Mouse (Mus musculus): ENCODE results near the gene S100a11. TPM values are rescaled to one million over a fixed set of nuclear protein-coding genes. Genes with fewer than 3 reads are reported as not detected.

The S100a11 gene
- polyA plus RNA-seq, 1 experiment from 2014 or later = 1,381 TPM

GRCm38 (mm10) chr3:93505960-93506863 is 14.1 kb upstream of the S100a11 start:
- H3K27ac ChIP-seq = peak overlapping the region; percentile 71
- H3K27me3 ChIP-seq = no peaks in the 10 kb centered on the region
- peak overlapping the region; percentile 50 for H3K4me2 ChIP-seq
- no peaks in the 10 kb centered on the region for H3K36me3 ChIP-seq
- no peak overlapping the region for H3K9ac ChIP-seq
- peak; percentile 44 for ATAC-seq (ENCODE audit: insufficient number of reproducible peaks, insufficient read depth, low FRiP score, low TSS enrichment, low read depth)
- H3K9me3 ChIP-seq = no peaks in the 10 kb centered on the region
- H3K4me1 ChIP-seq = 0 out of 2 replicates have a peak, but pooled peaks cover 4% of the 10 kb centered on the region
- peak overlapping the region; percentile 7; the same call in 1 of the 2 replicates for H3K4me3 ChIP-seq
- 29% methylated on average over 30 of the region's 30 CpGs for WGBS

- Histone ChIP-seq H3K27ac (peak overlapping the region; percentile 71), H3K9me3 (no peaks in the 10 kb centered on the region)
These were observed 13.4 kb upstream of the S100a11 start for GRCm38 (mm10) chr3:93506881-93507325.

GRCm38 (mm10) chr3:93509301-93509700 is 11.0 kb upstream of the S100a11 start:
- 59% methylated on average over 1 of the region's 1 CpGs for WGBS
- no peak overlapping the region for H3K9ac ChIP-seq
- H3K36me3 ChIP-seq = no peaks in the 10 kb centered on the region
- H3K4me3 ChIP-seq = no peak overlapping the region
- H3K9me3 ChIP-seq = no peaks in the 10 kb centered on the region
- H3K4me2 ChIP-seq = no peak overlapping the region
- H3K27ac ChIP-seq = no peak overlapping the region
- H3K4me1 ChIP-seq = 0 out of 2 replicates have a peak, but pooled peaks cover 4% of the 10 kb centered on the region
- no peaks in the 10 kb centered on the region for H3K27me3 ChIP-seq
- ATAC-seq (ENCODE audit: insufficient number of reproducible peaks, insufficient read depth, low FRiP score, low TSS enrichment, low read depth) = no peak

More at GRCm38 (mm10) chr3:93506881-93507325, 13.4 kb upstream of the S100a11 start:
- Histone ChIP-seq H3K4me1 (0 out of 2 replicates have a peak, but pooled peaks cover 4% of the 10 kb centered on the region), H3K9ac (no peak overlapping the region), H3K36me3 (no peaks in the 10 kb centered on the region), H3K27me3 (no peaks in the 10 kb centered on the region), H3K4me3 (no peak overlapping the region), H3K4me2 (peak overlapping the region; percentile 50)
- WGBS = 44% methylated on average over 5 of the region's 5 CpGs
- ATAC-seq (ENCODE audit: insufficient number of reproducible peaks, insufficient read depth, low FRiP score, low TSS enrichment, low read depth) = peak; percentile 56; the same call in 1 of the 2 replicates

- WGBS = 83% methylated on average over 1 of the region's 1 CpGs
- no peaks in the 10 kb centered on the region for H3K36me3 ChIP-seq
- no peaks in the 10 kb centered on the region for H3K9me3 ChIP-seq
- H3K27ac ChIP-seq = no peak overlapping the region
- no peak for ATAC-seq (ENCODE audit: insufficient number of reproducible peaks, insufficient read depth, low FRiP score, low TSS enrichment, low read depth)
- H3K9ac ChIP-seq = no peak overlapping the region
- H3K4me2 ChIP-seq = no peak overlapping the region
- H3K27me3 ChIP-seq = no peaks in the 10 kb centered on the region
- 0 out of 2 replicates have a peak, but pooled peaks cover 2% of the 10 kb centered on the region for H3K4me1 ChIP-seq
- H3K4me3 ChIP-seq = no peak overlapping the region
These were observed 9.3 kb upstream of the S100a11 start for GRCm38 (mm10) chr3:93511036-93511435.

GRCm38 (mm10) chr3:93511801-93512200 is 8.5 kb upstream of the S100a11 start:
- Histone ChIP-seq H3K36me3 (no peaks in the 10 kb centered on the region), H3K27me3 (no peaks in the 10 kb centered on the region), H3K9me3 (no peaks in the 10 kb centered on the region), H3K4me3 (no peak overlapping the region), H3K9ac (no peak overlapping the region), H3K4me1 (no peaks in the 10 kb centered on the region), H3K27ac (no peak overlapping the region), H3K4me2 (no peak overlapping the region)
- no peak for ATAC-seq (ENCODE audit: insufficient number of reproducible peaks, insufficient read depth, low FRiP score, low TSS enrichment, low read depth)
- WGBS = 98% methylated on average over 1 of the region's 1 CpGs

- Histone ChIP-seq H3K27me3 (no peaks in the 10 kb centered on the region), H3K4me1 (no peaks in the 10 kb centered on the region), H3K4me2 (no peak overlapping the region), H3K4me3 (no peak overlapping the region), H3K9me3 (no peaks in the 10 kb centered on the region), H3K36me3 (no peaks in the 10 kb centered on the region), H3K9ac (no peak overlapping the region), H3K27ac (no peak overlapping the region)
- ATAC-seq (ENCODE audit: insufficient number of reproducible peaks, insufficient read depth, low FRiP score, low TSS enrichment, low read depth) = no peak
- WGBS = 77% methylated on average over 7 of the region's 7 CpGs
These were observed 7.7 kb upstream of the S100a11 start for GRCm38 (mm10) chr3:93512386-93513101.

GRCm38 (mm10) chr3:93514628-93515027 is 5.7 kb upstream of the S100a11 start:
- no peak overlapping the region for H3K27ac ChIP-seq
- no peaks in the 10 kb centered on the region for H3K27me3 ChIP-seq
- H3K4me3 ChIP-seq = no peak overlapping the region
- no peaks in the 10 kb centered on the region for H3K9me3 ChIP-seq
- 92% methylated on average over 3 of the region's 3 CpGs for WGBS
- no peak overlapping the region for H3K9ac ChIP-seq
- H3K4me2 ChIP-seq = no peak overlapping the region
- no peaks in the 10 kb centered on the region for H3K36me3 ChIP-seq
- H3K4me1 ChIP-seq = no peaks in the 10 kb centered on the region
- ATAC-seq (ENCODE audit: insufficient number of reproducible peaks, insufficient read depth, low FRiP score, low TSS enrichment, low read depth) = no peak

- H3K36me3 ChIP-seq = no peaks in the 10 kb centered on the region
- no peak overlapping the region for H3K4me2 ChIP-seq
- 92% methylated on average over 2 of the region's 2 CpGs for WGBS
- peaks cover 12% of the 10 kb centered on the region for H3K4me1 ChIP-seq
- no peaks in the 10 kb centered on the region for H3K9me3 ChIP-seq
- H3K27me3 ChIP-seq = no peaks in the 10 kb centered on the region
- H3K4me3 ChIP-seq = no peak overlapping the region
- no peak for ATAC-seq (ENCODE audit: insufficient number of reproducible peaks, insufficient read depth, low FRiP score, low TSS enrichment, low read depth)
- H3K27ac ChIP-seq = no peak overlapping the region
- H3K9ac ChIP-seq = no peak overlapping the region
These were observed 2.9 kb upstream of the S100a11 start for GRCm38 (mm10) chr3:93517343-93517742.

GRCm38 (mm10) chr3:93519856-93520329 is 395 bp upstream of the S100a11 start:
- no peaks in the 10 kb centered on the region for H3K9me3 ChIP-seq
- peak overlapping the region; percentile 88 for H3K9ac ChIP-seq
- ATAC-seq (ENCODE audit: insufficient number of reproducible peaks, insufficient read depth, low FRiP score, low TSS enrichment, low read depth) = no peak
- 49% methylated on average over 5 of the region's 5 CpGs for WGBS
- peaks cover 32% of the 10 kb centered on the region for H3K4me1 ChIP-seq
- peaks cover 9% of the 10 kb centered on the region for H3K36me3 ChIP-seq
- H3K27me3 ChIP-seq = no peaks in the 10 kb centered on the region
- H3K27ac ChIP-seq = peak overlapping the region; percentile 98
- peak overlapping the region; percentile 63 for H3K4me2 ChIP-seq
- peak overlapping the region; percentile 69 for H3K4me3 ChIP-seq

GRCm38 (mm10) chr3:93521462-93522057 is 1.3 kb downstream of the S100a11 start:
- WGBS = 80% methylated on average over 8 of the region's 8 CpGs
- peak overlapping the region; percentile 98 for H3K27ac ChIP-seq
- H3K4me1 ChIP-seq = peaks cover 33% of the 10 kb centered on the region
- ATAC-seq (ENCODE audit: insufficient number of reproducible peaks, insufficient read depth, low FRiP score, low TSS enrichment, low read depth) = no peak
- H3K9ac ChIP-seq = peak overlapping the region; percentile 88; the same call in 1 of the 2 replicates
- peaks cover 25% of the 10 kb centered on the region for H3K36me3 ChIP-seq
- H3K4me3 ChIP-seq = peak overlapping the region; percentile 69
- no peaks in the 10 kb centered on the region for H3K27me3 ChIP-seq
- H3K9me3 ChIP-seq = no peaks in the 10 kb centered on the region
- H3K4me2 ChIP-seq = peak overlapping the region; percentile 63

GRCm38 (mm10) chr3:93522611-93523010 is 2.3 kb downstream of the S100a11 start:
- no peak for ATAC-seq (ENCODE audit: insufficient number of reproducible peaks, insufficient read depth, low FRiP score, low TSS enrichment, low read depth)
- H3K27me3 ChIP-seq = no peaks in the 10 kb centered on the region
- no peak overlapping the region for H3K27ac ChIP-seq
- H3K4me3 ChIP-seq = no peak overlapping the region
- H3K9ac ChIP-seq = no peak overlapping the region
- H3K4me2 ChIP-seq = peak overlapping the region; percentile 31; the same call in 1 of the 2 replicates
- peaks cover 33% of the 10 kb centered on the region for H3K4me1 ChIP-seq
- peaks cover 35% of the 10 kb centered on the region for H3K36me3 ChIP-seq
- no peaks in the 10 kb centered on the region for H3K9me3 ChIP-seq
- WGBS = 37% methylated on average over 7 of the region's 7 CpGs
